Mouse (Mus musculus): ENCODE data around the gene A730071L15Rik. TPM values are rescaled to one million over a fixed set of nuclear protein-coding genes. Genes with fewer than 3 reads are reported as not detected.

Gene A730071L15Rik
- total RNA-seq, 4 experiments from 2014 or later: not detected

Other genes with a start within 250 kb of the A730071L15Rik start
- 10 to 100 TPM; 15.2 to 30.8 (median 18.1) TPM for gene Gck, start 249.9 kb upstream of the A730071L15Rik start, total RNA-seq (2022)
- 10 to 100 TPM; 54.8 to 67.3 (median 62.1) TPM for gene Ykt6, start 244.3 kb upstream of the A730071L15Rik start, total RNA-seq (2022)
- gene Camk2b, start 133.7 kb upstream of the A730071L15Rik start, total RNA-seq (2022): 10 to 100 TPM in 2 of 4 experiments, 1 to 10 TPM in 2; 6.5 to 14.8 (median 10.1) TPM
- gene Nudcd3, start 386 bp downstream of the A730071L15Rik start, total RNA-seq (2022): 10 to 100 TPM; 64.5 to 75.3 (median 71.5) TPM
- gene Npc1l1, start 30.1 kb downstream of the A730071L15Rik start, total RNA-seq (2022): under 1 TPM in 1 of 4 experiments, not detected in 3; 0.06 TPM
- gene Ddx56, start 67.7 kb downstream of the A730071L15Rik start, total RNA-seq (2022): 10 to 100 TPM; 22.6 to 23.5 (median 23.0) TPM
- gene Tmed4, start 74.8 kb downstream of the A730071L15Rik start, total RNA-seq (2022): 100 to 1,000 TPM in 2 of 4 experiments, 10 to 100 TPM in 2; 96.9 to 111 (median 102) TPM
- gene Ogdh, start 91.6 kb downstream of the A730071L15Rik start, total RNA-seq (2022): 1,000 to 10,000 TPM; 1,901 to 2,083 (median 1,945) TPM
- gene Zmiz2, start 189.0 kb downstream of the A730071L15Rik start, total RNA-seq (2022): 10 to 100 TPM; 37.1 to 38.7 (median 37.5) TPM
- 100 to 1,000 TPM; 262 to 310 (median 280) TPM for gene Ppia, start 215.4 kb downstream of the A730071L15Rik start, total RNA-seq (2022)
- gene H2afv, start 244.4 kb downstream of the A730071L15Rik start, total RNA-seq (2022): 10 to 100 TPM; 80.1 to 97.8 (median 88.2) TPM

Data from heart, adult 8-10 months (tissue).